Mouse (Mus musculus): Measurements from ENCODE around the gene Suv39h2. TPM values are rescaled to one million over a fixed set of nuclear protein-coding genes. Genes with fewer than 3 reads are reported as not detected.
A peak's percentile ranks its signal among the peaks of the same experiment; 100 is the strongest.

Suv39h2 gene
- 2.5 and 2.6 TPM in 2 replicates for polyA plus RNA-seq (2012; rRNA removed)

GRCm38 (mm10) chr2:3474861-3475283 lies at the start of gene Suv39h2:
TSS of gene Suv39h2 (minus strand) at chr2:3475031.
- Histone ChIP-seq H3K27ac (ENCODE audit: insufficient read depth, low read length) (peak within 1 kb of the TSS; percentile 56), H3K4me1 (ENCODE audit: control insufficient read depth, insufficient read depth, low read length) (no peaks in the 10 kb centered on the region), H3K4me3 (replicated peaks; ENCODE audit: insufficient read depth, low read depth, low read length) (peak within 1 kb of the TSS; percentile 88), H3K27me3 (ENCODE audit: control insufficient read depth, insufficient read depth, low read length) (no peaks in the 10 kb centered on the region)
- WGBS = under 1% methylated on average over 42 of the region's 42 CpGs
- DNase-seq = peak; percentile 96 to 98
- peak; percentile 77 for TF ChIP-seq POLR2A (IDR thresholded peaks at IDR 0.05; ENCODE audit: borderline replicate concordance, insufficient read depth, low read length)
- TF ChIP-seq CTCF (IDR thresholded peaks at IDR 0.05; ENCODE audit: borderline replicate concordance, insufficient read depth, low read depth, low read length) = no peak

GRCm38 (mm10) chr2:3522558-3522957 lies 47.7 kb upstream of the Suv39h2 start:
- Histone ChIP-seq H3K4me1 (ENCODE audit: control insufficient read depth, insufficient read depth, low read length) (no peaks in the 10 kb centered on the region), H3K27ac (ENCODE audit: insufficient read depth, low read length) (no peak overlapping the region), H3K4me3 (replicated peaks; ENCODE audit: insufficient read depth, low read depth, low read length) (no peak overlapping the region), H3K27me3 (ENCODE audit: control insufficient read depth, insufficient read depth, low read length) (no peaks in the 10 kb centered on the region)
- TF ChIP-seq POLR2A (IDR thresholded peaks at IDR 0.05; ENCODE audit: borderline replicate concordance, insufficient read depth, low read length) (no peak), CTCF (IDR thresholded peaks at IDR 0.05; ENCODE audit: borderline replicate concordance, insufficient read depth, low read depth, low read length) (no peak)
- 83% methylated on average over 4 of the region's 4 CpGs for WGBS
- DNase-seq = no peak

DNA sequence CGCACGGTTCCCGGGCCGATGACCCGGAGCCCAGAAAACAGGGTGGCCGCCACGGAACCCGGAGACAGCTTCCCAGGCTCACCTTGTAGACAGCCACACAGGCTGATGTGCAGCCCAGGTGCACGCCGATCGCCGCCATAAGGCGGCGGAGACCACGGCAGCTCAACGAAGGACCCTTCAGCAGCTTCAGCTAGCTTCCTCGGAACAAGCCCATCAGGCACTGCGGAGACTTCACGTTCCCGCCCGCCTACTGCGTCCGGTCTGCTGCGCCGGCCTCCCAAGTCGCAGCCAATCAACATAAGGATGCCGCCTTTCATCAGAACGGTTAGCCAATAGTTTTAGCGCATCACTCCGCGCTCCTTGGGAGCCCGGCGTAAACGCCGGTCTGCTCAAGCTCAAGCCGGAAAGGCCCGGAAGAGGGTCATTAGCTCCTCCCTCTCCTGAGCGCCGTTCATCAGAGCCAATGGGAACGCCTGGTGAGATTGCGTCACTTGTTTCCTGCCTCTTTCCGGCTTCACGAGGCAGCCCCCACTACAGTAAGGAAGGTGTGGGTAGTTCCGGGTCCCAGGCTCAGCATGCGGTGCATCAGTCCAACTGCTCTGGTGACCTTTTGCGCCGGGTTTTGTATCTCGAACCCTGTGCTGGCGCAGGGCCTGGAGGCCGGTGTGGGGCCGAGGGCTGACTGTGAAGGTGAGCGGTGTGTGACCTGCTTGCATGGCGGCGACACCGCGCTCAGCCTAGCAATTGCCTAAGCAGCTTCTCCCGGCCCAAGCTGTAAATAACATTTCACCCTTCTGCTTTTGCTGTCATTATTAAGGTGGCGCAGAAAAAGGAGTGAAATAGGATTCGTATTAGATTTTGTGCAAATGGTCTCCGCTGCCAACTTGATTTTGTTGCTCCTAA lies 38.0 kb upstream of the Suv39h2 start, which contains the start of the genes Gm45902, Hspa14 and Cdnf:
Gene Gm45902 (minus strand): TSS at position 239 of the 903 bp plus-strand sequence.
Gene Hspa14 (minus strand): TSS at position 263 of the 903 bp plus-strand sequence.
Gene Cdnf (plus strand): TSS at position 479 of the 903 bp plus-strand sequence.
- no peaks in the 10 kb centered on the region for H3K27me3 ChIP-seq (ENCODE audit: control insufficient read depth, insufficient read depth, low read length)
- no peaks in the 10 kb centered on the region; the same call in none of the 2 replicates for H3K4me1 ChIP-seq (ENCODE audit: control insufficient read depth, insufficient read depth, low read length)
- peak within 1 kb of the TSS; percentile 76 for H3K4me3 ChIP-seq (replicated peaks; ENCODE audit: insufficient read depth, low read depth, low read length)
- DNase-seq = peak; percentile 97 to 99
- peak; percentile 42; the same call in 1 of the 2 replicates for TF ChIP-seq POLR2A (IDR thresholded peaks at IDR 0.05; ENCODE audit: borderline replicate concordance, insufficient read depth, low read length)
- no peak for TF ChIP-seq CTCF (IDR thresholded peaks at IDR 0.05; ENCODE audit: borderline replicate concordance, insufficient read depth, low read depth, low read length)
- WGBS = under 1% methylated on average over 60 of the region's 60 CpGs
- H3K27ac ChIP-seq (ENCODE audit: insufficient read depth, low read length) = peak within 1 kb of the TSS; percentile 82

DNA sequence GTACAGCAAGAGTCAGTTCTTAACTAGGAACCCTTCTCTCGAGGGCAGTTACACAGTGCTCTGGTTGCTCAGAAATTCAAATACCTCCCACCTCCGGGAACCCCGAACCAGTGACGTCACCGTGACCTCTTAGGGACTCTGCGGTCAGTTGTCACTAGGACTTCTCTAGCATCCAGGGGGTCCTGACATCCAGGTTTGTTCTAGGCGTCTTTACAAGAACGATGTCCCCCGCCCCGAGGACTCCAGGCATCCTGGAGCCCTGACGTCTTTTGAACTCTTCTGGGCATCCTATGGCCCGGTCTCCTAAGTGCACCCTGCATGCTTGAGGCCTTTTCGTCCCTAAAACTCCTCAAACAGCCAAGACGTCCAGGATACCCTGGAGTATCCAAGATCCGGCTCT lies 37.2 kb upstream of the Suv39h2 start:
- H3K27me3 ChIP-seq (ENCODE audit: control insufficient read depth, insufficient read depth, low read length) = no peaks in the 10 kb centered on the region
- no peaks in the 10 kb centered on the region; the same call in none of the 2 replicates for H3K4me1 ChIP-seq (ENCODE audit: control insufficient read depth, insufficient read depth, low read length)
- DNase-seq = no peak
- no peak for TF ChIP-seq CTCF (IDR thresholded peaks at IDR 0.05; ENCODE audit: borderline replicate concordance, insufficient read depth, low read depth, low read length)
- peak overlapping the region; percentile 76 for H3K4me3 ChIP-seq (replicated peaks; ENCODE audit: insufficient read depth, low read depth, low read length)
- 0 out of 2 replicates have a peak overlapping the region, but pooled peaks have one; percentile 17 for H3K27ac ChIP-seq (ENCODE audit: insufficient read depth, low read length)
- under 1% methylated on average over 15 of the region's 15 CpGs for WGBS

DNA sequence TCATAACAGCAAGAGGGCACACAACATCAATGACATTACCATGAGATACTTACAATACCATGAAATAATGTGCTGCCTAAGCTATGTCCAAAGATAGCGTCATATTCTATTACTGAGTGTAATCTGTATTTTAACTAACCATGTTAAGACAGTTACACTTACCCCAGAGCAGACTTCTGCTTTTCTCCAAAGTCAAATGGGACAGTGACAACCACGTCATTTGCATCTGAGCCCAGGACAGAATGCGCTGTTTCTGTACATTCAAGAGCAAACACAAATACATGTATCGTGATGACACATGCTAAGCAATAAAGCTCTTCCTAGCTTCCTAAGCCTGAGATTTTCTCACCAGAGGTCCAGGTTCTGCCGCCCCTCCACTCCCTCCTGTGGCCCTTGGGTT lies 26.1 kb upstream of the Suv39h2 start:
- TF ChIP-seq POLR2A (IDR thresholded peaks at IDR 0.05; ENCODE audit: borderline replicate concordance, insufficient read depth, low read length) (no peak), CTCF (IDR thresholded peaks at IDR 0.05; ENCODE audit: borderline replicate concordance, insufficient read depth, low read depth, low read length) (no peak)
- 94% methylated on average over 5 of the region's 5 CpGs for WGBS
- H3K27ac ChIP-seq (ENCODE audit: insufficient read depth, low read length) = no peak overlapping the region
- H3K4me1 ChIP-seq (ENCODE audit: control insufficient read depth, insufficient read depth, low read length) = peaks cover 3% of the 10 kb centered on the region; the same call in 1 of the 2 replicates
- no peak for DNase-seq
- no peaks in the 10 kb centered on the region for H3K27me3 ChIP-seq (ENCODE audit: control insufficient read depth, insufficient read depth, low read length)
- H3K4me3 ChIP-seq (replicated peaks; ENCODE audit: insufficient read depth, low read depth, low read length) = no peak overlapping the region

GRCm38 (mm10) chr2:3499543-3499942 lies 24.7 kb upstream of the Suv39h2 start:
- WGBS = 96% methylated on average over 6 of the region's 6 CpGs
- DNase-seq = no peak
- H3K4me1 ChIP-seq (ENCODE audit: control insufficient read depth, insufficient read depth, low read length) = peaks cover 2% of the 10 kb centered on the region; the same call in 1 of the 2 replicates

GRCm38 (mm10) chr2:3493833-3494409 lies 19.1 kb upstream of the Suv39h2 start:
- no peaks in the 10 kb centered on the region for H3K27me3 ChIP-seq (ENCODE audit: control insufficient read depth, insufficient read depth, low read length)
- 68% methylated on average over 3 of the region's 3 CpGs for WGBS
- no peak for TF ChIP-seq CTCF (IDR thresholded peaks at IDR 0.05; ENCODE audit: borderline replicate concordance, insufficient read depth, low read depth, low read length)
- TF ChIP-seq POLR2A (IDR thresholded peaks at IDR 0.05; ENCODE audit: borderline replicate concordance, insufficient read depth, low read length) = no peak
- no peak overlapping the region for H3K4me3 ChIP-seq (replicated peaks; ENCODE audit: insufficient read depth, low read depth, low read length)
- H3K4me1 ChIP-seq (ENCODE audit: control insufficient read depth, insufficient read depth, low read length) = no peaks in the 10 kb centered on the region
- no peak for DNase-seq
- no peak overlapping the region for H3K27ac ChIP-seq (ENCODE audit: insufficient read depth, low read length)

More at GRCm38 (mm10) chr2:3499543-3499942, 24.7 kb upstream of the Suv39h2 start:
- no peak overlapping the region for H3K27ac ChIP-seq (ENCODE audit: insufficient read depth, low read length)
- TF ChIP-seq CTCF (IDR thresholded peaks at IDR 0.05; ENCODE audit: borderline replicate concordance, insufficient read depth, low read depth, low read length) = no peak
- no peak for TF ChIP-seq POLR2A (IDR thresholded peaks at IDR 0.05; ENCODE audit: borderline replicate concordance, insufficient read depth, low read length)
- H3K27me3 ChIP-seq (ENCODE audit: control insufficient read depth, insufficient read depth, low read length) = no peaks in the 10 kb centered on the region
- H3K4me3 ChIP-seq (replicated peaks; ENCODE audit: insufficient read depth, low read depth, low read length) = no peak overlapping the region
